Mouse (Mus musculus): ENCODE results near the gene Samd4b. TPM values are rescaled to one million over a fixed set of nuclear protein-coding genes. Genes with fewer than 3 reads are reported as not detected.
A peak's percentile ranks its signal among the peaks of the same experiment; 100 is the strongest.

The Samd4b gene
- polyA plus RNA-seq, 1 experiment from 2014 or later, result 40.7 TPM

DNA sequence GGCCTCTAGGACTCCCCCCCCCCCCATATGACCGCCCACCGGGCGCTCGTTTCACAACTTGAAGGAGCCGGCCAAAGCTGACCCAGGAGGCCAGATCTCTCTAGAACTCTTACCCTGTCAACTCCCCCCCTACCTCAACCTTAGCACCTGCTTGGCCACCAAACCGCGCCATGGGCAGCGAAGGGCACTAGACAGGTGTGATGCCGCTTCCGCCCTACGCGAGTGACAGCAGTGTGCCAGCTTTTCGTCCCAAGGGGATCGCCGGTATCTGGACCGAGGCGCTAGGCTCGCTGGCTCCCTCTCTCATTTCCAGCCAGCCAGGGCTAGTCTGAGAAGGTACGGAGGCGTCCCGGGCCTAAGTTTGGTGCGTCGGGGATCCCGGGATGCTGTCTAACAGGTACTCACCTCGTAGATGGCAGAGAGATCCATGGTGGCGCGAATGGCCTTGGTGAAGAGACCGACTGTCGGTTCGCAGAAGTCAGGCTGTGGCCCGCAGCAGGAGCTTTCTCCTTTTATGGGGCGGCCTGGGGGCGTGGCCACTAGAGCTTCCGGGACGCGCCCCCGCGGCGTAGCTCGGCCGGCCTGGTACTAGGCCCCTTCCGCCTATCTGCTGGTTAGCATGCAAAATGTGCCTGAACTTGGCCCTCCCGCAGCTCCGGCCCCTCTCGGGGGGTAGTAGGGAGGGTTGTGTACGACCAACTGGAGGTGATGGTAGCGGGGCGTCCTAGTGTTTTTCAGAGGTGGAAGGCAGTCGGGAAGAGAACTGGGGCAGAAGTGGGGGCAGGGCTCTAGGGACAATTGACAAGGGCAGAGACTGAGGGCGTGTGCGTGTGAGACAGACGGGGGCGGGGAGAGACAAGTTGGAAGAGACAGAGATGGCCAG lies 218.9 kb downstream of the Samd4b start:
- ATAC-seq (replicated peaks; ENCODE audit: low FRiP score) (peak; percentile 45), DNase-seq (ENCODE audit: low spot score) (peak; percentile 89)
- under 1% methylated on average over 53 of the region's 53 CpGs for WGBS
- H3K27me3 ChIP-seq (ENCODE audit: control insufficient read depth, insufficient read depth, low read length), result 0 out of 2 replicates have a peak, but pooled peaks cover 2% of the 10 kb centered on the region
- H3K9me3 ChIP-seq (ENCODE audit: control insufficient read depth, low read length), result no peaks in the 10 kb centered on the region
- peaks cover 34% of the 10 kb centered on the region for H3K4me1 ChIP-seq (replicated peaks; ENCODE audit: control insufficient read depth, insufficient read depth, low read length)
- H3K9ac ChIP-seq (ENCODE audit: low read length), result peak overlapping the region; percentile 72
- H3K36me3 ChIP-seq (ENCODE audit: control insufficient read depth, insufficient read depth, low read length), result no peaks in the 10 kb centered on the region
- H3K27ac ChIP-seq (ENCODE audit: low read depth, low read length), result peak overlapping the region; percentile 8; the same call in 1 of the 2 replicates
- peak overlapping the region; percentile 78 for H3K4me2 ChIP-seq (ENCODE audit: low read depth, low read length, severe bottlenecking)
- peak overlapping the region; percentile 47 for H3K4me3 ChIP-seq (ENCODE audit: low read depth, low read length)

DNA sequence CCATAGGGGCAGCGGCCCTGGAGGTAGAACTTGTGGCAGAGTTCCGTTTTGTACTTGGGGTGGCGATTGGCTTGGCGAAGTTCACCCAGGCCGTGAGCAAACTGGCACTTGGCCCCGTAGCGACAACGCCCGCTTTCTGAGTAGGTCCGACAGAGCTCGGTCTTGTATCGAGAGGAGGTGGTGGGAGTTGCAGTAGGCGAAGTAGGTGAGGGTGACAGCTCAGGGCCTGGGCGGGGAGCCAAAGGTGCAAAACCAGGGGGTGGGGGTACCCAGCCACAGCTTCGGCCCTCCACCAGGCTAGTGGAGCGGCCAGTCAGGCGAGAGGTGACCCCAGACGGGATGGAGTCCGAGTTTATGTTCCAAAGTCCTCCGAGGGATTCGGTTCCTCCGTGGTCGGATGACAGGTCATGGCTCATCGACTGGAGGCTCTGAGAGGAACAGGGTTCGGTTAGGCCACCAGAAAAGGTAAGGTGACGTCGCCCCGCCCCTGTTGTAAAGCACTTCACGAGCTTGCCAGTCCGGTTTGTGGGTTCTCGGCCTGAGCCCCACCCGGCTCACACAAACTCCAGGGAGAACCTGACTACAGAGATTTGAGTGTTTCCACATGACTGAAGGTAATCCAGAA lies 219.8 kb downstream of the Samd4b start:
- Histone ChIP-seq H3K9ac (ENCODE audit: low read length) (peak overlapping the region; percentile 72), H3K4me3 (ENCODE audit: low read depth, low read length) (peak overlapping the region; percentile 47), H3K27ac (ENCODE audit: low read depth, low read length) (no peak overlapping the region), H3K36me3 (ENCODE audit: control insufficient read depth, insufficient read depth, low read length) (no peaks in the 10 kb centered on the region), H3K4me1 (replicated peaks; ENCODE audit: control insufficient read depth, insufficient read depth, low read length) (peaks cover 34% of the 10 kb centered on the region), H3K9me3 (ENCODE audit: control insufficient read depth, low read length) (no peaks in the 10 kb centered on the region), H3K27me3 (ENCODE audit: control insufficient read depth, insufficient read depth, low read length) (0 out of 2 replicates have a peak, but pooled peaks cover 2% of the 10 kb centered on the region), H3K4me2 (ENCODE audit: low read depth, low read length, severe bottlenecking) (peak overlapping the region; percentile 78)
- DNase-seq (ENCODE audit: low spot score) (no peak), ATAC-seq (replicated peaks; ENCODE audit: low FRiP score) (no peak)
- WGBS, result 45% methylated on average over 32 of the region's 32 CpGs

DNA sequence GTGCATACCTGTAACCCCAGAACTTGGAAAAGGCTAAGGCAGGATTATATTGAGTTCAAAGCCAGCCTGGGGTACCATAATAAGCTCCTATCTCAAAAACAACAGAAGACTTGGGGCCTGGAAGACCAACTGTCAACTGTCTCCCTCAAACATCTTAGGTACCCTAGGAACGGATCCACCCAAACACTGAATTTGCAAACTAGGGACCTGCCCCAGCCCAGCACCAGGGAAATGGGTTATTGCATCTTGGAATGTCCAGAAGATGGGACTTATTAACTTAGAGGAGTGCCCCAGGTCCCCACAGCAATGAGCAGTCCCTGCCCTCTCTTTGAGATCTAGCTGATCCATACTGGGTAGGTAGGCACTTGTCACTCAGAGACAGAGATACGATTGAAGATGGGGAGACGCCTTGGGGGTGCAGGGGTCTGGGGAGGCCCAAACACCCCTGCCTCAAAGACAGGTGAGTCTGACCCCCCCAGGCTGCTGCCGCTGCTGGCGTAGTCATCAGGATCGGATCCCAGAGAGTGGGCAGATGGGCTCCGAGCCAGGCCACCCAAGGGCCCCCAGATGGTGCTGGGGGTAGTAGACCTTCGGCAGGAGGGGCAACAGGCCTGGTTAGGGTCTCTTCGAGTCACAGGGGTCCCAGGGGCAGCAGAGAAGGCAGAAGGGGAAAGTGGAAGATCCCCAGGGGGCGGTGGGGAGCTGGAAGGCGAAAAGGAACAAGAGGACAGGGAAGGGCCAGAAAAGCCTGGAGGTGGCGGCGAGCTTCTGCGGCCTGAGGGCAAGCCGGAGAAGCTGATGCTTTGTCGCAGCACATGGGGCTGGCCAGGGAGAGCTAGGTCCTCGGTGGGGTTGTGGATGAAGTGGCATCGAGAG lies 220.5 kb downstream of the Samd4b start:
- WGBS, result 74% methylated on average over 18 of the region's 18 CpGs
- Histone ChIP-seq H3K4me3 (ENCODE audit: low read depth, low read length) (peak overlapping the region; percentile 47), H3K27ac (ENCODE audit: low read depth, low read length) (no peak overlapping the region), H3K27me3 (ENCODE audit: control insufficient read depth, insufficient read depth, low read length) (0 out of 2 replicates have a peak, but pooled peaks cover 2% of the 10 kb centered on the region), H3K36me3 (ENCODE audit: control insufficient read depth, insufficient read depth, low read length) (no peaks in the 10 kb centered on the region), H3K9me3 (ENCODE audit: control insufficient read depth, low read length) (no peaks in the 10 kb centered on the region), H3K4me1 (replicated peaks; ENCODE audit: control insufficient read depth, insufficient read depth, low read length) (peaks cover 34% of the 10 kb centered on the region), H3K9ac (ENCODE audit: low read length) (no peak overlapping the region; the same call in 1 of the 2 replicates), H3K4me2 (ENCODE audit: low read depth, low read length, severe bottlenecking) (peak overlapping the region; percentile 78; the same call in 1 of the 2 replicates)
- DNase-seq (ENCODE audit: low spot score), result no peak
- no peak for ATAC-seq (replicated peaks; ENCODE audit: low FRiP score)

DNA sequence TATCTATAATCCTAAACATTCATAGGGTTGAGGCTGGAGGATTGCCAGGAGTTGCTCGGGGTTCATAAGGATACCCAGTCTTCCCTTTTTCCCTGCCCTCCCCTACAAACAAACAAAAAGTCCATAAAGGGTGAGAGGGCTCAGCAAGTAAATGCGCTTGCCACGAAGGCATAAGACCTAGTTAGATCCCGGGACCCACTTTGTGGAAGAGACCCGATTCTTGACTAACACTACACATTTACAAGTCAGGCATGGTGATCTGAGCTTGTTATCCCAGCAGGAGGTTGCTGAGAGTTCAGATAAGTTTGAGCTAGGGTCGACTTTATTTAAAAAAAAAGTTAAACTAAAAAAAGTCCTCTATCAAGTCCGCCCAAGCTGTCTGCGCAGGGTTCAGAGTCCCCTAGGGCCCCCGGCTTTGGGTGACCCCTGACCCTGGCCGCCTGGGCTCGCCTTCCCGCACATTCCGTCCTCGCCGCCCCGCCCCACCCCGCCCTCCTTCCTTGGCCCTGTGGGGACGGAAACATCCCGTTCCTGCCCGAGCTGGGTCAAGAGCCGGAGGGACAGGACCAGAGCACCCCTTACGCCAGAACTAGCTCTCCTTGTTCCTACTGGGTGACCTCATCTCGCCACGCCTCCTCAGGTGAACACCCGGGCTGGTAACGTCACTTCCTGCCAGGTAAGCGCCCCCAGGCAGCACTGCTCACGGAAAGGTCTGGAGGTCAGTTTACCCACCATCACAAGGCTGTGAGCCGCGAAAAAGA lies 221.8 kb downstream of the Samd4b start:
- H3K4me1 ChIP-seq (replicated peaks; ENCODE audit: control insufficient read depth, insufficient read depth, low read length), result peaks cover 28% of the 10 kb centered on the region
- 0 out of 2 replicates have a peak, but pooled peaks cover 2% of the 10 kb centered on the region for H3K27me3 ChIP-seq (ENCODE audit: control insufficient read depth, insufficient read depth, low read length)
- H3K9ac ChIP-seq (ENCODE audit: low read length), result peak overlapping the region; percentile 64
- peak overlapping the region; percentile 68 for H3K27ac ChIP-seq (ENCODE audit: low read depth, low read length)
- DNase-seq (ENCODE audit: low spot score) (peak; percentile 74), ATAC-seq (replicated peaks; ENCODE audit: low FRiP score) (no peak)
- no peaks in the 10 kb centered on the region for H3K9me3 ChIP-seq (ENCODE audit: control insufficient read depth, low read length)
- H3K4me3 ChIP-seq (ENCODE audit: low read depth, low read length), result peak overlapping the region; percentile 16
- peak overlapping the region; percentile 47 for H3K4me2 ChIP-seq (ENCODE audit: low read depth, low read length, severe bottlenecking)
- 5% methylated on average over 30 of the region's 30 CpGs for WGBS
- no peaks in the 10 kb centered on the region for H3K36me3 ChIP-seq (ENCODE audit: control insufficient read depth, insufficient read depth, low read length)

DNA sequence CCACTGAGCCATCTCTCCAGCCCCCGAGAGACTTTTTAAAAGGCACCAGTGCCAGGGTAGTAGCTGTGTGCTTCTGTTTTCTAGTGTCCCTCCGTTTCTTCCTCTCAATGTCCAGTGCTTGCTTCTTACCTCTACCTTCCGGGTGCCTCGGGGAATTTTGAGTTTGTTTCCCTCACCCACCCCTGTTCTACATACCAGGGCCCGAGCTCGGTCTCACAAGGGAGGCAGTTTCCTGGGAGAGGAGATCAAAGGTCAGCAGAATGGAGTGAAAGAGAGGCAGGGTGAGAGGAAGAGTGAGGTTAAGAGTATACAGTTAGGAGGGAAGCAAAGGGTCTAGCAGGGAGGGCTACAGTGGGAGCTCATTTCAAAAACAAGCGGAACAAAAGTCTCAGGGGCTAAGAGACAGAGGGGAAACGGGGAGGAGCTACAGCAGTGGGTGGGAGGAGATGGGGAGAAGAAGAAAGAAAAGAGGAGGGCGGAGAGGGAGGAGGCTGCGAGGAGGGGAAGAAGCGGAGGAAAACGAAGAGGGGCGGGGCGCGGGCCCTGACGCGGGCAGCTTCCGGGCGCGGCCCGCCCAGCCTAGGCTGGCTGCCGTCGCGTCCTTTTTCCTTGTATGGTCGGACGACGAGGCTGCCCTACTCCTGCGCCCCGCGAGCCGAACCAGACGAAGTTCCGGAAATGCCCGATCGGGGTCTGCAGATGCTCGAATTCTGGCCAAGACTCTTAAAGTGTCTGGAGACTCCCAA lies 222.6 kb downstream of the Samd4b start:
- Histone ChIP-seq H3K4me2 (ENCODE audit: low read depth, low read length, severe bottlenecking) (peak overlapping the region; percentile 47), H3K4me1 (replicated peaks; ENCODE audit: control insufficient read depth, insufficient read depth, low read length) (peaks cover 25% of the 10 kb centered on the region), H3K27ac (ENCODE audit: low read depth, low read length) (peak overlapping the region; percentile 88), H3K27me3 (ENCODE audit: control insufficient read depth, insufficient read depth, low read length) (0 out of 2 replicates have a peak, but pooled peaks cover 2% of the 10 kb centered on the region), H3K9me3 (ENCODE audit: control insufficient read depth, low read length) (no peaks in the 10 kb centered on the region), H3K36me3 (ENCODE audit: control insufficient read depth, insufficient read depth, low read length) (no peaks in the 10 kb centered on the region), H3K4me3 (ENCODE audit: low read depth, low read length) (peak overlapping the region; percentile 16), H3K9ac (ENCODE audit: low read length) (peak overlapping the region; percentile 64)
- DNase-seq (ENCODE audit: low spot score) (peak; percentile 95), ATAC-seq (replicated peaks; ENCODE audit: low FRiP score) (peak; percentile 53)
- WGBS, result 1% methylated on average over 34 of the region's 36 CpGs

DNA sequence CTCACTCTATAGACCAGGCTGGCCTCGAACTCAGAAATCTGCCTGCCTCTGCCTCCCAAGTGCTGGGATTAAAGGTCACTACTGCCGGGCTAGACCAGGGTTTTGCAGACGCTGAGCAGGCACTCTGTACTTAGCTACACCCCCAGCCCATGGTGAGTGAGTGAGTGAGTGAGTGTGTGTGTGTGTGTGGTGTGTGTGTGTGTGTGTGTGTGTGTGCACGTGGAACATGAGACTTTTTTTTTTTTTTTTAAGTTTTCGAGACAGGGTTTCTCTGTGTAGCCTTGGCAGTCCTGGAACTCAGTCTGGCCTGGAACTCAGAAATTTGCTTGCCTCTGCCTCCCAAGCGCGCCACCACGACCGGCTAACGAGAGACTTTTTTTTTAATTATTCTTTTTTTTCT lies 223.3 kb downstream of the Samd4b start:
- Histone ChIP-seq H3K9me3 (ENCODE audit: control insufficient read depth, low read length) (no peaks in the 10 kb centered on the region), H3K4me2 (ENCODE audit: low read depth, low read length, severe bottlenecking) (no peak overlapping the region), H3K9ac (ENCODE audit: low read length) (no peak overlapping the region), H3K4me1 (replicated peaks; ENCODE audit: control insufficient read depth, insufficient read depth, low read length) (peaks cover 32% of the 10 kb centered on the region), H3K27me3 (ENCODE audit: control insufficient read depth, insufficient read depth, low read length) (0 out of 2 replicates have a peak, but pooled peaks cover 2% of the 10 kb centered on the region), H3K36me3 (ENCODE audit: control insufficient read depth, insufficient read depth, low read length) (no peaks in the 10 kb centered on the region), H3K27ac (ENCODE audit: low read depth, low read length) (peak overlapping the region; percentile 88; the same call in 1 of the 2 replicates), H3K4me3 (ENCODE audit: low read depth, low read length) (no peak overlapping the region)
- no peak for ATAC-seq (replicated peaks; ENCODE audit: low FRiP score)
- DNase-seq (ENCODE audit: low spot score), result no peak
- WGBS, result 87% methylated on average over 10 of the region's 10 CpGs

DNA sequence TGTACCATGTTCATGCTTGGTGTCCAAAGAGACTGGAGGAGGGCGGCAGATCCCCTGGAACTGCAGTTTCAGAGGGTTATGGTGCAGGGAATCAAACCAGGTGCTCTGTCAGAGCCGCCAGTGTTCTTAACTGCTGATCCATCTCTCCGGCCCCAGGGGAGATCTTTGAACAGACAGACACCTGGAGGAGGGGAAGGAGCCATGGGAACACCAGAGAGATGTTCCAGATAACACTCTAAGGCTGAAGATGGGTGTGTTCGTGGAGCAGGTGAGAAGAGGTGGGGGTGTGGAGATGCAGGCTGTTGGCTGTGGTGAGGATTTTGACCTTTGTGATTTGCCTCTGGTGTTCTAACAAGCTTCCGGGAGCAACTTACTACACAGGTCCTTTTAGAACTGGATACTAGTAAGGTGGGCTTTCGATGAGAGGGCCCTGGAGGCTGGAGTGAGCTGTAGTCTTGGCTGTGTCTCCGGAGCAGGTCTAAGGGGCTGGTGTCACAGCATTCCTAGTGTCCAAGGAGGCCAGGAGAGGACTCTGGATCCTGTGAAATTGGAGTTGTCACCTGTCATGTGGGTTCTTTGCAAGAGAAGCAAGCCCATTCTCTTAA lies 224.0 kb downstream of the Samd4b start:
- no peak for ATAC-seq (replicated peaks; ENCODE audit: low FRiP score)

More for the DNA sequence above, 224.0 kb downstream of the Samd4b start:
- H3K4me3 ChIP-seq (ENCODE audit: low read depth, low read length), result no peak overlapping the region
- 0 out of 2 replicates have a peak, but pooled peaks cover 2% of the 10 kb centered on the region for H3K27me3 ChIP-seq (ENCODE audit: control insufficient read depth, insufficient read depth, low read length)
- H3K36me3 ChIP-seq (ENCODE audit: control insufficient read depth, insufficient read depth, low read length), result no peaks in the 10 kb centered on the region
- no peak for DNase-seq (ENCODE audit: low spot score)
- 0 out of 2 replicates have a peak overlapping the region, but pooled peaks have one; percentile 16 for H3K9ac ChIP-seq (ENCODE audit: low read length)
- no peaks in the 10 kb centered on the region for H3K9me3 ChIP-seq (ENCODE audit: control insufficient read depth, low read length)
- H3K4me2 ChIP-seq (ENCODE audit: low read depth, low read length, severe bottlenecking), result no peak overlapping the region
- WGBS, result 83% methylated on average over 7 of the region's 7 CpGs
- H3K27ac ChIP-seq (ENCODE audit: low read depth, low read length), result no peak overlapping the region
- peaks cover 30% of the 10 kb centered on the region for H3K4me1 ChIP-seq (replicated peaks; ENCODE audit: control insufficient read depth, insufficient read depth, low read length)

Data from forebrain, embryonic 11.5 days (tissue).